Mouse (Mus musculus) liver, adult 2 months (tissue): Measurements from ENCODE around the gene Runx1. TPM values are rescaled to one million over a fixed set of nuclear protein-coding genes. Genes with fewer than 3 reads are reported as not detected.

Experiments
- DNase-seq: peaks from one replicate; pipeline ENCODE4 v3.0.0-alpha.2; 2011; ENCODE audit warnings: low read depth, low spot score; ENCODE audit errors: extremely low read depth
- H3K27ac ChIP-seq: fragments of 200-500 bp; replicated peaks from 2 replicates; pipeline ENCODE4 v1.5.1; 2012; ENCODE audit warnings: low read depth, mild to moderate bottlenecking, control low read depth, inconsistent platforms, low read length; ENCODE audit not compliant: insufficient read depth
- H3K27me3 ChIP-seq: fragments of 200-500 bp; 2 replicates; pipeline ENCODE4 v1.6.1; 2012; ENCODE audit warnings: mild to moderate bottlenecking, moderate library complexity, low read length, inconsistent platforms; ENCODE audit not compliant: control insufficient read depth, insufficient read depth
- H3K36me3 ChIP-seq: fragments of 200-500 bp; 2 replicates; pipeline ENCODE4 v1.6.1; 2012; ENCODE audit warnings: low read length, inconsistent platforms; ENCODE audit not compliant: control insufficient read depth, insufficient read depth
- H3K4me1 ChIP-seq: fragments of 200-500 bp; 2 replicates; pipeline ENCODE4 v1.6.1; 2011; ENCODE audit warnings: low read length; ENCODE audit not compliant: control insufficient read depth, insufficient read depth
- H3K4me3 ChIP-seq: fragments of 200-500 bp; 2 replicates; pipeline ENCODE4 v1.5.1; 2011; ENCODE audit warnings: low read depth, mild to moderate bottlenecking, control low read depth, low read length, moderate library complexity; ENCODE audit not compliant: insufficient read depth
- H3K79me2 ChIP-seq: fragments of 200-500 bp; 2 replicates; pipeline ENCODE4 v1.6.1; 2012; ENCODE audit warnings: inconsistent platforms, mild to moderate bottlenecking, low read length, moderate library complexity; ENCODE audit not compliant: control insufficient read depth, insufficient read depth
- H3K9ac ChIP-seq: fragments of 200-500 bp; 2 replicates; pipeline ENCODE4 v1.6.1; 2012; ENCODE audit warnings: low read depth, mild to moderate bottlenecking, control low read depth, inconsistent platforms, low read length
- CTCF ChIP-seq: fragments of 200-500 bp; IDR thresholded peaks from 2 replicates; pipeline ENCODE4 v1.5.1; 2011; ENCODE audit warnings: low read depth, low read length, control low read depth
- POLR2A ChIP-seq: fragments of 200-500 bp; IDR thresholded peaks from 2 replicates; pipeline ENCODE4 v1.6.1; 2011; ENCODE audit warnings: low read length, control low read depth; ENCODE audit not compliant: insufficient read depth; ENCODE audit errors: extremely low read depth
- WGBS: fragments of 180-500 bp; shearing (Covaris S2); methylation state at CpG from one replicate; pipeline ENCODE4 v1.1.7; 2018; 5-methylcytosine and 5-hydroxymethylcytosine counted together
- polyA plus RNA-seq: library from polyadenylated mRNA; depleted of rRNA; stranded (reverse); fragments of >200 nt; gene quantifications from 2 replicates; pipeline ENCODE4 v1.2.3, GENCODE M21; 2012
- total RNA-seq: library from RNA; depleted of rRNA; stranded (reverse); fragments of >200 nt; gene quantifications from 2 replicates; pipeline ENCODE4 v1.2.3, GENCODE M21; 2014

Runx1 gene
- total and polyA plus RNA-seq, 2 experiments: 0.55 to 0.74 TPM

DNA sequence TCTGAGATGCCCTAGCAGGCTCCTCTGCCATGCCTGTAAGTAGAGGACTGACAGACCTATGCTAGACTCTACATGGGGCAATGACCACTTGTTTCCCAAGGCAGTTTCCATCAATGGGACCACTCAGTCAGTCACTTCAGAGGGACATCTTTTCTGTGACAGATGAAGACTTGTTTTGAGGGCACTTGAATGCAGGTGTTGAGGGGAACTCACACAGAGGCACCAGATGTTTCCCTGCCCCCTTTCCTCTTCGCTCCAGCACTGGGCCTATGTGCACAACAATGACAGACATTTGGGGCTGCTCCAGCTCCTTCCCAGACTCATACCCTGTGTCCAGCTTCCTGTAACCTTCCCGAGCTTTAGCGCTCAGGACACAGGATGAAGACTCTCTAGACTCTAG is 65.9 kb downstream of the Runx1 start:
- Histone ChIP-seq H3K4me1 (no peaks in the 10 kb centered on the region), H3K36me3 (no peaks in the 10 kb centered on the region), H3K27ac (no peak overlapping the region), H3K79me2 (no peaks in the 10 kb centered on the region), H3K9ac (no peak overlapping the region), H3K4me3 (no peak overlapping the region), H3K27me3 (no peaks in the 10 kb centered on the region; the same call in 1 of the 2 replicates)
- DNase-seq: no peak
- 88% methylated on average over 3 of the region's 3 CpGs for WGBS
- TF ChIP-seq POLR2A: no peak
- TF ChIP-seq CTCF: no peak

GRCm38 (mm10) chr16:92757564-92757963 is 68.4 kb downstream of the Runx1 start:
- H3K4me1 ChIP-seq: no peaks in the 10 kb centered on the region
- H3K9ac ChIP-seq: no peak overlapping the region
- no peaks in the 10 kb centered on the region; the same call in 1 of the 2 replicates for H3K27me3 ChIP-seq
- WGBS: 87% methylated on average over 4 of the region's 4 CpGs
- H3K36me3 ChIP-seq: no peaks in the 10 kb centered on the region
- no peak overlapping the region for H3K4me3 ChIP-seq
- H3K27ac ChIP-seq: no peak overlapping the region
- no peaks in the 10 kb centered on the region for H3K79me2 ChIP-seq
- DNase-seq: no peak
- TF ChIP-seq POLR2A (no peak), CTCF (no peak)

DNA sequence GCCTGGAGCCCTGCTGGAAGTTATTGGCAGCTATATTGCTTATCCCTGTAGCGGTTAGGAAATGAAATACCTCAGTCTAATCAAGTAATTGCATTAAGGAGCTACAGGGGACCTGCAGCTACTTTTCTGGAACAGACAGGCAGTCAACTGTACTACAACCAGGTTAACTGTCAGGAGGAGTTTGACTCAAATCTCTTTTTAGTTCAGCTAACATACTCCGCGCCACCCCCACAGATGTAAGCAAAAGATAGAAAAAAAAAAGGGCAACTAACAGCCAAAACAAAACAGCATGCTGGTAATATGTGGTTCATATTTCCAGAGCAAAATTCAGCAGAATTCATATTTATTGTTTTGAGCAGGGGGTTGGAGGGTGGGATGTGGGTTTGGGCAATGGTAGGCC is 72.0 kb downstream of the Runx1 start:
- no peak overlapping the region for H3K4me3 ChIP-seq
- no peaks in the 10 kb centered on the region for H3K79me2 ChIP-seq
- H3K4me1 ChIP-seq: no peaks in the 10 kb centered on the region
- no peak for DNase-seq
- TF ChIP-seq CTCF: no peak
- TF ChIP-seq POLR2A: no peak
- WGBS: 94% methylated on average over 3 of the region's 3 CpGs
- no peak overlapping the region for H3K27ac ChIP-seq
- no peak overlapping the region for H3K9ac ChIP-seq
- H3K36me3 ChIP-seq: no peaks in the 10 kb centered on the region
- no peaks in the 10 kb centered on the region for H3K27me3 ChIP-seq

DNA sequence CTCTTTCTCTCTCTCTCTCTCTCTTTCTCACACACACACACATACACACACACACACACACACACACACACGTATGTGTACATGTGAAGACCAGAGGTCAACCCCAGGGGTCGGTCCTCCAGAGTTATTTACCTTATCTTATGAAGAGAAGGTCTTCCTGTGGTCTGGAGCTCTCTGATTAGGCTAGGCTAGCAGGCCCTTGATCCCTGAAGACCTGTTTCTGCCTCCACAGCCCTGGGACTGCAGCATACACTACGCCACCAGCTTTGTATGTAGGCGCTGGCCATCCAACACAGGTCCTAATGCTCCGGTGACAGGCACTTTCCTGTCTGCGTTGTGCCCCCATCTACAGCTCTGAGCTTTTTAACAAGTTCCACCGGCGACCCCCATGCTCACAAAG is 72.8 kb downstream of the Runx1 start:
- no peak overlapping the region for H3K4me3 ChIP-seq
- no peaks in the 10 kb centered on the region for H3K27me3 ChIP-seq
- H3K36me3 ChIP-seq: no peaks in the 10 kb centered on the region
- WGBS: 81% methylated on average over 8 of the region's 8 CpGs
- no peak overlapping the region for H3K9ac ChIP-seq
- no peak overlapping the region for H3K27ac ChIP-seq
- no peak for DNase-seq
- H3K4me1 ChIP-seq: no peaks in the 10 kb centered on the region
- H3K79me2 ChIP-seq: no peaks in the 10 kb centered on the region
- TF ChIP-seq CTCF (no peak), POLR2A (no peak)

- no peak for TF ChIP-seq POLR2A
- no peak for TF ChIP-seq CTCF
- H3K9ac ChIP-seq: no peak overlapping the region
- WGBS: 72% methylated on average over 1 of the region's 1 CpGs
- H3K27me3 ChIP-seq: no peaks in the 10 kb centered on the region
- no peaks in the 10 kb centered on the region for H3K79me2 ChIP-seq
- no peaks in the 10 kb centered on the region for H3K4me1 ChIP-seq
- no peak for DNase-seq
- H3K4me3 ChIP-seq: no peak overlapping the region
- H3K27ac ChIP-seq: no peak overlapping the region
- H3K36me3 ChIP-seq: no peaks in the 10 kb centered on the region
Observed at GRCm38 (mm10) chr16:92748272-92748671, 77.7 kb downstream of the Runx1 start.

GRCm38 (mm10) chr16:92747062-92747461 is 78.9 kb downstream of the Runx1 start:
- Histone ChIP-seq H3K9ac (no peak overlapping the region), H3K4me3 (no peak overlapping the region), H3K79me2 (no peaks in the 10 kb centered on the region), H3K27me3 (no peaks in the 10 kb centered on the region), H3K36me3 (no peaks in the 10 kb centered on the region), H3K27ac (no peak overlapping the region), H3K4me1 (no peaks in the 10 kb centered on the region)
- DNase-seq: no peak
- no peak for TF ChIP-seq CTCF
- no peak for TF ChIP-seq POLR2A
- WGBS: 92% methylated on average over 2 of the region's 2 CpGs
